Mouse (Mus musculus): ENCODE data around the gene Sec23a.
"Not testable (repeated sequence)": the region's sequence is repeated elsewhere in the genome, so short reads cannot be mapped to it uniquely, and the experiment has no call there.

Sec23a gene

DNA sequence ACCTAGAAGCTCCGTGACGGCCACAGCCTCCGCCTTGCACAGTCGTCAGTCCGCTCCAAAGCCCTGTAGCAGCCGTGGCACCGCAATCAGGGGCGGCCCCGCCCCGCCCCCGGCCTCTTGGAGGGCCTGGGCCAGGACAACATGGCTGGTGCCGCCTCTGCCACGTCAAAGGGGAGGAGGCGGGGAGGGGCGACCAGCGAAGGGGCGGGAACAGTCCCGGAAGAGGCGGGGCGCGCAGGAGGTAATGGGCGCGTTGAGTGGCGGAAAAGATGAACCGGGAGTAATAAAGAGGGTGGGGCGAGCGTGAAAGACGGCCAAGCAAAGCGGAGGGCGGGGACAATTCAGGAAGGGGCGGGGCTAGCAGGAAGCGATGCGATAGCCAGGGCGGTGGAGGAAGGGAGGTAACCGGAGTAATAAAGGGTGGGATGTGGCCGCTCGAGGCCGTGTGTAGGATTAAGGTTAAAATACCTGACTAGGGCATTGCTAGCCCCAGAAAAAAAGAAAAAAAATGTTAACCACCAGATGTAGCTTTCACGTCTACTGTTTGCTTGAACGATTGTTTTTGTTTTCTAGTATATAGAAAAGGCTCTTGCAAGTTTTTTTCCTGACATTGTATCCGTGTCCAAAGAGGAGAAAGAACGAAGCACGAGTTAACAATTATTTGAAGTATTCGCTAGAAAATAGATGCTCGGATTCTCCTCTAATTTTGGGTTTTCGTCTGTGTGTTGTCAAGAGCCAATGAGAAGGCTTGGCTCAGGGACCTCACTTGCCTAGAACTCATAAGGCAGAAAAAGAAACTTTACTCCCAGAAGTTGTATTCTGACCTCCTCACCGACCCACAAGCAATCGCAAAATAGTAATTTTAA, at the start of gene Sec23a:
TSS of gene Sec23a (minus strand) at position 174 of the 866 bp plus-strand sequence.
- DNase-seq: peak; percentile 99

DNA sequence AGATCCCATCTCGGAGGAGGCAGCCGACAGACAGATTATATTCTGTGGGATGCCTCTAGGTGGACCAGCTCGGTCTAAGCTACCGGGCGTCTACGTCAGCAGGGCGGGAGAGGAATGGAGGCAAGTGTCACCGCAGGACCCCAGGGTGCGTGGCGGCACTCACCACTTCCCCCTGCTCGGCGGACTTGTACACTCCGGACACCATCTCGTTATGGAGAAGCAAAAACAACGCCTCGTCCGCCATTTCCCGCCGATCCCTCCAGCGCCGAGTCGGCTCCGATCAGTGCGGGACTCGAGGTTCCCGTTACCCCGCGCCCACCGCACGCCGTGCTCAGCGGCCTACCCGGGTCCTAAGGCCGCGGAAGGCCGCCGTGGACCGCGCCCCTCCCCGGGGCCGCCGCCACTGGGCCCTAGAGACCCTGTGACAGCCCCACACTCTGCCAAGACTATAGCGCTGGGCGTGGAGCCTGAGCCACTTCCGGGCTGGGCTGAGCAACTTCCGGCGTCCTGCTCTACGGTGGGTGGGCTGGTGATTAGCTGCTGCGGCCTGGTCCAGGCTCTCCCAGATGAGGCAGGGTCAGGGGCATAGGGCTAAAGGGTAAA, 49.3 kb upstream of the Sec23a start, which contains the start of gene Trappc6b:
TSS of gene Trappc6b (minus strand) at position 480 of the 603 bp plus-strand sequence.
- peak; percentile 72 for DNase-seq

DNA sequence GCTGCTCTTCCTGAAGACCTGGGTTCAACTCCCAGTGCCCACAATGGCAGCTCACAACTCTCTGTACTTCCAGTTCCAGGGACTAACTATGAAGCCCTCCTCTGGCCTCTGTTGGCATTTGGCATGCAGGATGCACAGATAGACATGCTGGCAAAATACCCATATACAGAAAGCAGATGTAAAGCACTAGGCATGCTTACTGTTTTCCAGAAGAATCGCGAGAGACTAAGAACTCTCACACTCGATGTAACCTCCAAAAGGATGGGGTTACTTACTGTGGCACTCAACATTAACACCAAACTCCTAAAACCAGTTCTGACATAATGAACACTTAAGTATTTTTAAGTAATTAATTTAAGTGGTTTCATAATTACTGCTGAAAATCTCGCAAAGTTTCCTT, 48.5 kb upstream of the Sec23a start:
- DNase-seq: no peak

DNA sequence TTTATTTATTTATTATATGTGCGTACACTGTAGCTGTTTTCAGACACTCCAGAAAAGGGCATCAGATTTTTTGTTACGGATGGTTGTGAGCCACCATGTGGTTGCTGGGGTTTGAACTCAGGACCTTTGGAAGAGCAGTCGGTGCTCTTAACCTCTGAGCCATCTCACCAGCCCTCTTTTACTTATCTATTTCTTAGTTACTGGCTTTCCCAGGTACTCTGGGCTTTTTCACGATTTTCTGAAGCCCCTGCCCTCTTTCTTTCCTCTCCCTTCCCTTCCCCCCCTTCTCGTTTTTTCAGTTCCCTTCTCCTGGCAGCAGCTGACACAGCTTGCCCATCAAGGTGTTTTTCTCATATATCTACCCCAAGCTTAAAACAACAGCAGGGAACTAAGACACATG, 46.4 kb upstream of the Sec23a start:
- not testable (repeated sequence) for DNase-seq

DNA sequence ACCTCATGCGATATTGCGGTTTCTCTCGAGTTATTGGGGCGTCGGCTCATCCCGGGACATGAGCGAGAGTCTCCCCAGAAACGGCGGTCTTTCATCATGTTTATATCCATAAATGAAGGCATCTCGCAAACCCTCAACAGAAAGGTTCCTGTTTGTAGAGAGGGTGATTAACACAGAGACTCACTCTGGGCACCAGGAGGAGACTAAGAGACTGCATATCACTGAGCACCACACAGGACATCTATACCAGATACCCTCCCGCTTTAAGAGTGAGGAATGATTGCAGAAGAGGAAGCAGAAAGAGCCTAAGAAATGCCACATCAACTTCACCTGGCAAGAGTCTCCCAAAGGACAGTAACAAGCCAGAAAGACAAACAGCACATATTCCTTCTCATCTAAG, 44.4 kb upstream of the Sec23a start:
- DNase-seq: no peak

DNA sequence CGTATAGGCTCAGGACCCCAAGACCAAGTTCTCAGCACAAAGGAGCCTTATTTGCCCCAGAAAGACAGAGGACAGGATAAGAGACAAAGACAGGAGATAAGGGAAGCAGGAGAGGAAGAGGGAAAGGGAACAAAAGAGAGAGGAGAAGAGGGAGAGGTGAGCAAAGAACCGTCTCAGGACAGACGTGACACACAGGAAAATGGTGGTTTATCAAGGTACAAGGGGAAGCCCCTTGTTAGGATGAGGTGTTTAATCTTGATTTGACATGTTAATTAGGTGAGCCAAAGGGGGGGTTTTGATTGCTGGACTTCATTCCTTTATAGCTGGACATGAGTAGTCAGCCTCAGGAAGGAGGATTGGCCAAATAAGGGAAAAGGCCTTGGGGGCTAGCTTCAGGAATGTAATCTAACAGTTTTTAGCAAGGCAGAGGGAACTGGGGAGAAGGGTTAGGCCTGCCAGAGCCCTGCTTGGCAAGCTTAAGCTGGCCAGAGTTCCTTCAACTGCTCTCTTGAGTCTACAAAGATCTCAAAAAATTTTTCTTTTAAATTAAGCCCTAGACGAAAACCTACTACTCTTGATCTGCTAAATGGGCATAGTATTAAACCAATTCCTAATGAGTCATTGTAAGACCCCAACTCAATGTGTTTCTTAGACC, 43.5 kb upstream of the Sec23a start:
- no peak for DNase-seq

DNA sequence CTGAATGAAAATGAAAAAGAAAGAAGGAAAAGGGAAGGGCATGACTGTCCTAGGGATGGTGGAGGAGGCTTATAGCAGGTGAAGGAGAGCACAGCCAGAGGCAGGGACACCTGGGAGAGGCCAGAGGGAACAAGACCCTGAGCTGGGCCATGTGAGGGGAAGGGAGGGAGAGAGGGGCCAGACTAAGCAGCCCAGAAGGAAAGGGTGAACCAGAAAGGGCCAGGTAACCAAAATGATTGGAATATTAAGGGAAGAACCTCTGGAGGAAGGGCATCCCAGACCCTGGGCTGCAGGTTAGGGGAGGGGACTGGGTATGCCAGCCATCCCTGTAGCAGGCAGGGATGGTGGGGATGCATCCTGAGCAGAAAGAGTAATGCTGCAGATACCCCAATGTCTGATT, 42.2 kb upstream of the Sec23a start:
- no peak for DNase-seq

DNA sequence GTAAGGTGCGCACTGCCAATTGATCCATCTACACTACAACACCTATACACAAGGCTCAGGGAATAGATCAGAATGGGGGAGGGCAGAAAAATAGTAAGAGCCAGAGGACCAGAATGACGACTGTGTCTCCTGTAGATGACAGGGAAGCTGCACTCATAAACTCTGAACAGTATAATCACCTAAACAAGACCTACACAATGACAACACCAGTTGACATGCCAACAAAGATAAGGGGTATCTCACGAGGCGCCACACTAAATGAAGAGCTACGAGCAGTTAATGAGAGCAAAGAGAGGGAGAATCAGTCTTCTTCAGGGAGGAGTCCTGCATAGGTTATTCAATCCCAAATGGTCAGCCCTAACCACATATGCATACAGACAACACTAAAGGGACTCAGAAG, 41.3 kb upstream of the Sec23a start:
- no peak for DNase-seq

DNA sequence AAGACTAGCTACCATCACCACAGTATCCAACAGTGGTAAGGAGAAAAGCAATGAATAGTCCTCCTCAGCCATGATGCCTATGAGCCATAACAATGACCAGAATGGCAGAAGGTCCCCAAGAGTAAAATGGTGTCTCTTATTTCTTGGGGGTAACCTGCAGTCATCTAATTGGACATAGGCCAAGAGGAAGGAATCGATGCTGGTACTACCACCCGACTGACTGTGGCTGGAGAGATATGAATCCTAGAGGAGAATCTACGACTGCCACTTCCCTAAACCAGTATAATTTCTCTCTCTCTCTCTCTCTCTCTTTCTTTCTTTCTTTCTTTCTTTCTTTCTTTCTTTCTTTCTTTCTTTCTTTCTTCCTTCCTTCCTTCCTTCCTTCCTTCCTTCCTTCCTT, 40.7 kb upstream of the Sec23a start:
- DNase-seq: no peak

DNA sequence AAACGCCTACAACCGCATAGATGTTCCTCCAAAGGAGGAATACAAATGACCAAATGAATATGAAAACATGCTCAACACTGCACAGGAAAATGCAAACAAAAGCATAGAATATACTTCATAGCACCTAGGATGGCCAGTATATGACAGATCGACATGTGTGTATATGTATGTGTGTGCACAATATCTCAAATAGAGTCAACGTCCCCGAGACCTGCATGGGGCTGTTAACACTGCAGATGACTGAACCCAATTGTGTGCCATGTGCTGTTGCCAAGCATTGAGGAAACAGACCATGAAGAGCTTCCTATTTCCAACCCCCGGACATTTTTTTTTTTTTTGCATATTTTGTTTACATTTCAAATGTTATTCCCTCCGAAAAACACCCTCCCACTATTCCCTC, 29.0 kb upstream of the Sec23a start:
- DNase-seq: no peak

DNA sequence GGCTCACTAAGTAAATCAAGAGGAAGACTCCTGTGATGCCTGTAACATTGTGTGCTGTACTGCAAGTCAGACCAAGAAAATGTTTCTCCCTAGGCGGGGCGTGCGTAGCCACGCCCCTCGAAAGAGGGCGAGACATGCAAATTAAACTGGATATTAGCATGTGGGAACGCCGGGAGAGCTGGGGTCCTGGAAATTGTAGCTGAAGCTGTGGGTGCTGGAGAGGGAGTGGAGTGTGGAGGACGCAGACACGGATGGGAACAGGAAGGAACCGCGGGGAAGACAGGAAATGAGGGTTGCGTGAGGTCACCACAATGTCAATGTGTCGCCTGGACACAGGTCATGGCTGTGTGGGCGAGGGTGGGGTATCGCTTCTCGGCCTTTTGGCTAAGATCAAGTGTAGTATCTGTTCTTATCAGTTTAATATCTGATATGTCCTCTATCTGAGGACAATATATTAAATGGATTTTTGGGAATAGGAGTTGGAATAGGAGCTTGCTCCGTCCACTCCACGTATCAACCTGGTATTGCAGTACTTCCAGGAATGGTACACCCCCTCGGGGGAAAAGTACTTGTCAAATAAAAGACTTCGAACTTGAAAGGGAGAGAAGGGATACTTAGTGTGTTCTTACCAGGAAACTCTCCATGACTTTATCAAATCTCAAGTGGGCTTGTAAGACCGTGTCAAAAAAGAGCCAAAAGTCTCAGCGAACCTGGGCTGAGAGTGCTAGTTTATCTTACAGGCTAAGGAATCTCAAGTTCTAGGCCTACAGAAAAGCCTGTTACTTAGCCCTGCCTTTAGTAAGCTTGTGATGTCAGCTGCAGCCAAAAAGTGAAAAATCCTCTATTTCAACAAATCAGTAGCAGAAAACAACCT, 28.4 kb upstream of the Sec23a start:
- DNase-seq: peak; percentile 34

DNA sequence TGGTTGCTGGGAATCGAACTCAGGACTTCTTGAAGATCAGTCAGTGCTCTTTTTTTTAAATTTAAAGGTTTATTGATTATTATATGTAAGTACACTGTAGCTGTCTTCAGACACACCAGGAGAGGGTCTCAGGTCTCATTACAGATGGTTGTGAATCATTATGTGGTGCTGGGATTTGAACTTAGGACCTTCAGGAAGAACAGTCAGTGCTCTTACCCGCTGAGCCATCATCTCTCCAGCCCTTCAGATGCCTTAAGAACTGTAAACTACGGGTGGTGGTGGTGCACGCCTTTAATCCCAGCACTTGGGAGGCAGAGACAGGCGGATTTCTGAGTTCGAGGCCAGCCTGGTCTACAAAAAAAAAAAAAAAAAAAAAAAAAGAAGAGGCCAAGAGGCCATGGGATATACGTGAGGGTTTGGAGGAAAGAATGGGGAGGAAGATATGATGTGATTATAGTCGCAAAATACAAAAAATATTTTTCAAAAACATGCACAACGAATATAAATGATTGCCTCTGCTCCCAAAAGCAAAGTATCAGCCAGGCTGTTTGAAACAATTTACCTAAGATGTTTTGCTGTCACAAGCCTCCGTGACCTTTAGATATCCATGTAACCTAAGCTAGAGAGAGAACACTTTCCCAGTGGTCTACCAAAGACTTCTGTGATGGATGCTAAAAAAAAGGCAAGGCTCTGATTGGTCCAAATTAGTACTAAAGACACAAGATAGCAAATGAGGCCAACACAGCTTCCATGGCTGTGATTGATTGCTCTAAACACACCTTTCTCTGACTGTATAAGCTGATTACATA, 27.5 kb upstream of the Sec23a start:
- DNase-seq: no peak

DNA sequence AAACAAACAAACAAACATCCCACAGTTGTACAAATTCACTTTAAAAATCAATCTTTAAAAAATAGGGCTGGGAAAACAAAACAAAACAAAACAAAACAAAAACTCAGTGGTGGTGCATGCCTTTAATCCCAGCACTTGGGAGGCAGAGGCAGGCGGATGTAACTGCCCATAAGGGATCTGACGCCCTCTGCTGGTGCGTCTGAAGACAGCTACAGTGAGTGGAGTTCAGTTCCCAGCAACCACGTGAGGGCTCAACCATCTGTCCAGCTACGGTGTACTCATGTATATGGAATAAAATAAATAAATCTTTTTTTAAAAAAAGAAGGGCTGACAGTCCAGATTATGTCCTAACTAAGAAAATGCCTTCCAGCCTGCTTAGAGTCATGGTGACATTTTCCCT, 20.3 kb upstream of the Sec23a start:
- no peak for DNase-seq

DNA sequence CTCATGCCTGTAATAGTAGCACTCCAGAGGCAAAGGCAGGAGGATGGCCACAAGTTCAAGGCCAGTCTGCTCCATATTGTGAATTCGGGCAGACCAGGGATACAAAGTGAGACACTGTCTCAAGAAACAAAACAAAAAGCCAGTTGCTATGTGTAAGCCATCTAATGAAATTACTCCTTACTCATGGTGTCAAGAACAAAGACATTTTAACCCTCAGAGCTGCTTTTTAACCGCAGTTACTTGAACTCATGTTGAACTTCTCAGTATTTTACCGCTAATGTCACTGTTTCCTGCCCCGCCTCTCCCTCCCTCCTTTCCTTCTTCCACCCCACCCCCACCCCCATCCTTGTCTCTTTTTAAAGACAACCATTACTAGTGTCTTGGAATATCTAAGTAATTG, 9.5 kb upstream of the Sec23a start:
- DNase-seq: no peak

DNA sequence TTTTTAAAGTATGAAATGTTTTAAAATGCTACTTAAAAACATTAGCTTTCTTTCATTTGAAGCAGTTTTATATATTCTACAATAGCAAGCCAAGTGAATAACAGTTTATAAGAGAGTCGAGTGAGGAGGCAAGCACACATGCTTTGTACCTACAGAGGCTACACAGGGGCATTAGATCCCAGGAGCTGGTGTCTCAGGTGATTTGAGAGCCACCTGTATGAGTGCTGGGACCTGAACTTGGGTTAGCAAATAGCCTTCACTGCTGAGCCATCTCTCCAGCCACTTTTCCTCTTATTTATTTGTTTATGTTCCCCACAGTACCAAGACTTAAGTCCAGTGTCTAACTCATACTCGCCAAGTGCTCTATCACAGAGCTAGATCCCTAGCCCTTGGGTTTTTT, 8.1 kb upstream of the Sec23a start:
- no peak for DNase-seq

DNA sequence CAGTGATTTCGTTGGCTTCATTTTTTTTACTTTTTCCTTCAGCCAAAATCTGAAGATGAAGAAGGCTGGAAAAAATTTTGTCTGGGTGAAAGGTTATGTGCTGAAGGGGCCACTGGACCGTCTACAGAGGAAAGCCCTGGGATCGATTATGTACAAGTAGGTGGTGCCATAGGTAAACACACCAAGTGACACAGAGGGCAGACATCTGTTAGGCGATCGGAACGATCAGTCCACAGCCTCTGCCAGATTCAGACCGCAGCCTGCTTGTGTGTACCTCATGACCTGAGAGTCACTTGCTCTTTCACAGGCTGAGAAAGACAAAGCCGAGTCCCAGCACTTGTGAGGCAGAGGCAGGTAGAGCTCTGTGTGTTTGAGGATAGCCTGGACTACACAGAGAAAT, 6.2 kb upstream of the Sec23a start:
- DNase-seq: no peak

DNA sequence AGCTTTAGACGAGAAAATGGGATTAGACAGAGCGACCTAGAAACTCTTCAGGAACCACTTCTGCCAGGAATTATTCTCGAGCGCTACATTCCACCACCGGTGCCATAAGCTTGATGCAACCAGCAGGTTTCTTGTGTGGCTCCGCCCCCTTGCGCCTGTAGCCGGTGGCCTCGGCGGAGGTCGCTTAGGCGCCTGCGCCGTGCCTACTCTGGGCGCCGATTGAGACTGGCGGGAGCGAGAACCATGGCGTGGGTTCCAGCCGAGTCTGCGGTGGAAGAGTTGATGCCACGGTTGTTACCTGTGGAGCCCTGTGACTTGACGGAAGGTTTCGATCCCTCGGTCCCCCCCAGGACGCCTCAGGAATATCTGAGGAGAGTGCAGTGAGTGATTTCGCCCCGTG, 1.4 kb upstream of the Sec23a start, which contains the start of gene Gemin2:
TSS of gene Gemin2 (plus strand) at position 160 of the 400 bp plus-strand sequence.
- peak; percentile 92 for DNase-seq

DNA sequence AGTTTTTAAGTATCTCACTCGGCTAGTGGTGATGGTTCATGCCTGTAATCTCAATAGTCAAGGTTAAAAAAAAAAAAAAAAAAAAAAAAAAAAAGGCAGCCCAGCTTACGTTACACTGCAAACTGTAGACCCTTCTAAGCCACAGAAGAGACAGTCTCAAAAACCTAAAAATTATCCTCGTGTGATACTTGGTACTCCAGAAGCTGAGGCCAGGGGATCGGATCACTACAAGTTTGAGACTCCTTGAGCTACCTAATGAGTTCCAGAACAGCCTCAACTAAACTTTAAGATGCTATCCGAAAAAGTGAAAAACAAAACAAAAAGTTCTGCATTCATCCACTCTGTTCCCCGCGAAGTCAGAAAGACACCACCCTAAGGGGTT, 884 bp upstream of the Sec23a start:
- DNase-seq: no peak

DNA sequence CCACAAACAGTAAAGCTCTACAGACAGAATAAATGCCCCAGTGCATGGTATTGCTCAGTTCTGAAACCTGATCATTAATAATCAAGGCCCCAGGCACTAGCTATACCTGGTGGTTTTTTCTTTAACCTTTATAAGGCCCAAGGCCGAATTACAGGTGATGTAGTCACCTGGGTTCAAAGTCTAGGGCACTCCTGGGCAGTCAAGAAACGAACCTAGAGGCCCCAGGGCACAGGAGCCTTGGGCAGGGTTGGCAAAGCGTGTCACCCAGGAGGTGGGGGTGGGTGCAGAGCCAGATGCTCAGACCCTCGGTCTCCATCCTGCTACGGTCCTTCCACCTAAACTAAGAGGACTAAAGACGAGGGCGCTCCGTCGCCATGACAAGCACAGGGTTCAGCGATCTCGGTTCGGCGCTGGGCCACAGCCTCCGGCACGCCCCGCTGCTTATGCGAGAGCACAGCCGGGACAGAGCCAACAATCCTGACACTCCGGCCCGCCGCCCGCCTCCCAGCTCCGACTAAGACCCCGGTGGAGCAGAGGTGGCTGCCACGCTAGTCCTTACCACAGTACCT, 458 bp downstream of the Sec23a start:
- no peak for DNase-seq

DNA sequence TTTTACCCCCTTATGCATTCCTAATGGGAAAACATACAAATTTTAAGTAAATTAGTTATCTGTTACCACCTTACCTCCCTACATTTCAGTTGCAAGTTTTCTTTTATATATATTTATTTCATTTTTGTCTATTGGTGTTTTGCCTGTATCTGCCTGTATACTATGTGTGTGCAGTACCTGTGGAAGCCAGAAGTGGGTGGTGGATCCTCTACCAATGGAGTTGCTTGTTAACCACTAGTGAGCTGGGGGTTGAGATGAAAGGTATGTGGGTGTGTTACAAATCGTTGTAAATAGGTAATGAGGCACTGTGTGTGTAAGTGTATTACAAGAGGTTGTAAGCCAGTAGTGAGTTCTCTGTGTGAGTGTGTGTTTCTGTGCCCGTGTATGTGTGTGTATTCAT, 1.3 kb downstream of the Sec23a start:
- DNase-seq: no peak

DNA sequence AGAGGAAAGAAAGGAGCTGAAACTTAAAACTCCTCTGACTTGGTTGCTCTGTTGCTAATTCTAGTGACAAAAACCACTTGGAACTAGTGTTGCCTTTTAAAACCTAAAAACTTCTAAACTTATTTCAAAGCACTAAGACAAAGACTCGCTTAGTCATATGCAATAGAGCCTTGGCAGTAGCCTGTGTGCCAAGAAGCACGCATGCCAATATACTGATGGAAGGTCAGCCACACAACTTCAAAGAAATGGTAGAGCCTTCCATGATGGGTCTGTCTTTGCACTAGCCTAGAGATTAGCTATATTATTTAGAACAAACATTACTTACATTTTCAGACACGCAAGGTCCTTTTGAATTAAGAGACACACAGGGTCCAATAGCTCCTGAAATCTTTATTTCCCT, 26.1 kb downstream of the Sec23a start:
- DNase-seq: no peak

All from kidney, adult 11 months (tissue).